Mouse (Mus musculus) erythroblast, embryonic 14.5 days (primary cell): ENCODE data around the gene Tmc1.

ENCODE experiments used
- GATA1 ChIP-seq: IDR thresholded peaks from 2 replicates; pipeline ENCODE4 v1.6.1; 2012; ENCODE audit warnings: low read length, inconsistent platforms, mixed read lengths
- TAL1 ChIP-seq: IDR thresholded peaks from 3 replicates; pipeline ENCODE4 v1.6.1; 2012; ENCODE audit warnings: low read length, inconsistent platforms, mixed read lengths

DNA sequence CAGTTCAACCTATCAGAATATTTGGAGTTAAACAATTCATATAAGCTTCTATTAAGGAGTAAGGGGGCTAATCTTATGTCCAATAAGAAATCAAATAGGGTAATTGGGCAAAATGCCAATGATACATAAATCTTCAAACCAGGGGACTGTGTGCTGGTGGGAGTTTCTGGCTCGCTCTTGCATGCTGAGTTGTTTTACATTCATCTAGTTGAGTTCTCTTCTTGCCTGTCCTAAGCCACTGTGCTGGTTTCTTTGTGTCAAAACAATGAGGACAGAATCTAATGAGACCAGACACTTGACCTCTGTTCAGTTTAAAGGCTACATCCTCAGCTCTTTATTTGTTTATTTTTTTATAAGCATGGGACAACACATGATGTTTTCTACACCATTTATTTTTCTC, 119.1 kb downstream of the Tmc1 start:
- no peak for TF ChIP-seq TAL1
- no peak for TF ChIP-seq GATA1
